Mouse (Mus musculus): Measurements from ENCODE around the gene P2ry2. TPM values are rescaled to one million over a fixed set of nuclear protein-coding genes. Genes with fewer than 3 reads are reported as not detected.

Gene P2ry2
- polyA plus RNA-seq, 1 experiment from 2014 or later = 4.5 TPM

GRCm38 (mm10) chr7:101049326-101050087 lies 36.8 kb upstream of the P2ry2 start:
- H3K4me2 ChIP-seq (ENCODE audit: low read depth, low read length) = no peak overlapping the region
- H3K27ac ChIP-seq (ENCODE audit: low read length) = peak overlapping the region; percentile 18
- peaks cover 8% of the 10 kb centered on the region for H3K4me1 ChIP-seq (replicated peaks; ENCODE audit: control insufficient read depth, insufficient read depth, low read length)
- peak; percentile 87 for ATAC-seq (ENCODE audit: low read depth)
- H3K27me3 ChIP-seq (ENCODE audit: control insufficient read depth, insufficient read depth, low read depth, low read length) = no peaks in the 10 kb centered on the region
- no peaks in the 10 kb centered on the region for H3K9me3 ChIP-seq (ENCODE audit: control insufficient read depth, low read length)
- H3K4me3 ChIP-seq (ENCODE audit: low read length) = no peak overlapping the region
- 65% methylated on average over 7 of the region's 7 CpGs for WGBS
- no peak overlapping the region for H3K9ac ChIP-seq (ENCODE audit: low read length)
- no peaks in the 10 kb centered on the region for H3K36me3 ChIP-seq (ENCODE audit: control insufficient read depth, insufficient read depth, low read length)

GRCm38 (mm10) chr7:101048247-101048646 lies 35.6 kb upstream of the P2ry2 start:
- H3K4me3 ChIP-seq (ENCODE audit: low read length) = no peak overlapping the region
- no peaks in the 10 kb centered on the region for H3K9me3 ChIP-seq (ENCODE audit: control insufficient read depth, low read length)
- no peak overlapping the region for H3K9ac ChIP-seq (ENCODE audit: low read length)
- H3K4me2 ChIP-seq (ENCODE audit: low read depth, low read length) = no peak overlapping the region
- no peak for ATAC-seq (ENCODE audit: low read depth)
- H3K27ac ChIP-seq (ENCODE audit: low read length) = no peak overlapping the region
- WGBS = 63% methylated on average over 5 of the region's 5 CpGs
- peaks cover 10% of the 10 kb centered on the region for H3K4me1 ChIP-seq (replicated peaks; ENCODE audit: control insufficient read depth, insufficient read depth, low read length)
- no peaks in the 10 kb centered on the region for H3K27me3 ChIP-seq (ENCODE audit: control insufficient read depth, insufficient read depth, low read depth, low read length)
- H3K36me3 ChIP-seq (ENCODE audit: control insufficient read depth, insufficient read depth, low read length) = no peaks in the 10 kb centered on the region

GRCm38 (mm10) chr7:101043846-101044541 lies 31.3 kb upstream of the P2ry2 start:
- Histone ChIP-seq H3K27me3 (ENCODE audit: control insufficient read depth, insufficient read depth, low read depth, low read length) (no peaks in the 10 kb centered on the region), H3K4me1 (replicated peaks; ENCODE audit: control insufficient read depth, insufficient read depth, low read length) (peaks cover 22% of the 10 kb centered on the region), H3K9me3 (ENCODE audit: control insufficient read depth, low read length) (no peaks in the 10 kb centered on the region), H3K36me3 (ENCODE audit: control insufficient read depth, insufficient read depth, low read length) (no peaks in the 10 kb centered on the region), H3K4me3 (ENCODE audit: low read length) (no peak overlapping the region), H3K27ac (ENCODE audit: low read length) (no peak overlapping the region), H3K9ac (ENCODE audit: low read length) (no peak overlapping the region), H3K4me2 (ENCODE audit: low read depth, low read length) (no peak overlapping the region)
- ATAC-seq (ENCODE audit: low read depth) = no peak
- 54% methylated on average over 8 of the region's 8 CpGs for WGBS

DNA sequence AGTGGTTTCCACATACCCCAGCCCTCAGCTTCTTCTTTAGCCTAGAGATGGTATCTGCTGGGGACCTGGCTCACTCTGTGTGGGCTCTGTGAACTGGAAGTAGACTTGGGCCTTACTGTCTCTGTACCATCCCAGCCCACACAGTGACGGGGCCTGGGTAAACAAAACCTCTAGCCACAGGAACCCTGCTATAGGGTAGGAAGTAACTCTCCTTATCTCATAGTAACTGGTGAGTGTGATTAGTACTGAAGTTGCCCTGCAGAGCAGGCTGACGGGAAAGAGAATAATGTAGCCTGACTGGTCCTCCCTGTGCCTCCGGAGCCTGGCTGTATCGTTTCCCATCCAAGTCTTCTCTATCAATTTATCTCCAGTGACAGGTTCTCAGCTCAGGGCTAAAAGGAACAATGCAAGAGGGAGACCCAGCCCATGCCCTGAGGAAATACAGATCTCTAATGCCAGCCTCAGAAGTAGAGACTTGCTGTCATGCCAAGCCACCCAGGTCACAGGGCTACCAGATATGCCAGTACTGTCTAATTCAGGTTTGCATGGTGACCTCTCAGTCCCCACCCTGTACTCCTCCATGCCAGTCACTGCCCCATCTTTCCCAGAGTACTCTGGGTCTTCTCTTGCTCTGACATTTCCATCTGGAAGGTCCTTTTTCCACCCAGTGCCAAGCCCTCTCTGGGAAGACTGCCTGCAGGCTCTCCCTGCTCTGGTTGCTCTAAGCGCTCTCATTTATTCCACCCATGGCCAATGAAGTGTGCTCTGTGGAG lies 29.5 kb upstream of the P2ry2 start:
- H3K9ac ChIP-seq (ENCODE audit: low read length) = no peak overlapping the region
- peak; percentile 69 for ATAC-seq (ENCODE audit: low read depth)

GRCm38 (mm10) chr7:101041544-101041943 lies 28.9 kb upstream of the P2ry2 start:
- no peak overlapping the region for H3K4me3 ChIP-seq (ENCODE audit: low read length)
- 39% methylated on average over 2 of the region's 2 CpGs for WGBS
- peak; percentile 39 for ATAC-seq (ENCODE audit: low read depth)
- peaks cover 22% of the 10 kb centered on the region for H3K4me1 ChIP-seq (replicated peaks; ENCODE audit: control insufficient read depth, insufficient read depth, low read length)
- no peaks in the 10 kb centered on the region for H3K27me3 ChIP-seq (ENCODE audit: control insufficient read depth, insufficient read depth, low read depth, low read length)
- H3K9me3 ChIP-seq (ENCODE audit: control insufficient read depth, low read length) = no peaks in the 10 kb centered on the region
- no peaks in the 10 kb centered on the region for H3K36me3 ChIP-seq (ENCODE audit: control insufficient read depth, insufficient read depth, low read length)
- H3K9ac ChIP-seq (ENCODE audit: low read length) = no peak overlapping the region
- H3K27ac ChIP-seq (ENCODE audit: low read length) = peak overlapping the region; percentile 78
- no peak overlapping the region for H3K4me2 ChIP-seq (ENCODE audit: low read depth, low read length)

More for the DNA sequence above, 29.5 kb upstream of the P2ry2 start:
- Histone ChIP-seq H3K9me3 (ENCODE audit: control insufficient read depth, low read length) (no peaks in the 10 kb centered on the region), H3K4me3 (ENCODE audit: low read length) (no peak overlapping the region), H3K27me3 (ENCODE audit: control insufficient read depth, insufficient read depth, low read depth, low read length) (no peaks in the 10 kb centered on the region), H3K4me2 (ENCODE audit: low read depth, low read length) (no peak overlapping the region), H3K27ac (ENCODE audit: low read length) (peak overlapping the region; percentile 78), H3K4me1 (replicated peaks; ENCODE audit: control insufficient read depth, insufficient read depth, low read length) (peaks cover 22% of the 10 kb centered on the region), H3K36me3 (ENCODE audit: control insufficient read depth, insufficient read depth, low read length) (no peaks in the 10 kb centered on the region)
- WGBS = 22% methylated on average over 5 of the region's 5 CpGs

GRCm38 (mm10) chr7:101033371-101033770 lies 20.7 kb upstream of the P2ry2 start:
- peaks cover 25% of the 10 kb centered on the region for H3K4me1 ChIP-seq (replicated peaks; ENCODE audit: control insufficient read depth, insufficient read depth, low read length)
- no peak overlapping the region for H3K4me3 ChIP-seq (ENCODE audit: low read length)
- WGBS = 82% methylated on average over 2 of the region's 2 CpGs
- H3K36me3 ChIP-seq (ENCODE audit: control insufficient read depth, insufficient read depth, low read length) = no peaks in the 10 kb centered on the region
- H3K4me2 ChIP-seq (ENCODE audit: low read depth, low read length) = no peak overlapping the region
- no peak for ATAC-seq (ENCODE audit: low read depth)
- no peaks in the 10 kb centered on the region for H3K9me3 ChIP-seq (ENCODE audit: control insufficient read depth, low read length)
- H3K9ac ChIP-seq (ENCODE audit: low read length) = no peak overlapping the region
- H3K27ac ChIP-seq (ENCODE audit: low read length) = no peak overlapping the region
- H3K27me3 ChIP-seq (ENCODE audit: control insufficient read depth, insufficient read depth, low read depth, low read length) = no peaks in the 10 kb centered on the region

DNA sequence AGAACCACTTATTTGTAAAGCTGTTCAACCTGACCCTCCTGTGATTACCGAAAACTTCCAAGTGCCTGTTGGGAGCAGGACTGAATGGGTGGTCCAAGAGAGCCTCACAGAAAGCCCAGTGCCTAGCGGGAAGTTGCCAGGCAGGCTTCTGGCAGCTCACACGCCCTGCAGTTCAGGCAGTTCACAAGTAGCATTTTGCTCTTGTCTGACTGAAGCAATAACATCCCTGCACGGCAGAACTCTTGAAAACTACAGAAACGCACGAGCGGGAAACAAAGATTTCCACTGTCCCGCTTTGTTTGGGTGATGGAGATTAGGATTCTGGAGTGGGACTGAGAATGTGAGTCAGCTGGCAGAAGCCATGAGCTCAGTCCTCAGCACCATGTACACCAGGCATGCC lies 18.6 kb upstream of the P2ry2 start:
- Histone ChIP-seq H3K9ac (ENCODE audit: low read length) (no peak overlapping the region), H3K4me2 (ENCODE audit: low read depth, low read length) (no peak overlapping the region), H3K27me3 (ENCODE audit: control insufficient read depth, insufficient read depth, low read depth, low read length) (no peaks in the 10 kb centered on the region), H3K27ac (ENCODE audit: low read length) (peak overlapping the region; percentile 67; the same call in 1 of the 2 replicates), H3K4me1 (replicated peaks; ENCODE audit: control insufficient read depth, insufficient read depth, low read length) (peaks cover 25% of the 10 kb centered on the region), H3K4me3 (ENCODE audit: low read length) (no peak overlapping the region), H3K36me3 (ENCODE audit: control insufficient read depth, insufficient read depth, low read length) (no peaks in the 10 kb centered on the region), H3K9me3 (ENCODE audit: control insufficient read depth, low read length) (no peaks in the 10 kb centered on the region)
- ATAC-seq (ENCODE audit: low read depth) = peak; percentile 79
- whole genome bisulfite sequencing = 14% methylated on average over 8 of the region's 8 CpGs

DNA sequence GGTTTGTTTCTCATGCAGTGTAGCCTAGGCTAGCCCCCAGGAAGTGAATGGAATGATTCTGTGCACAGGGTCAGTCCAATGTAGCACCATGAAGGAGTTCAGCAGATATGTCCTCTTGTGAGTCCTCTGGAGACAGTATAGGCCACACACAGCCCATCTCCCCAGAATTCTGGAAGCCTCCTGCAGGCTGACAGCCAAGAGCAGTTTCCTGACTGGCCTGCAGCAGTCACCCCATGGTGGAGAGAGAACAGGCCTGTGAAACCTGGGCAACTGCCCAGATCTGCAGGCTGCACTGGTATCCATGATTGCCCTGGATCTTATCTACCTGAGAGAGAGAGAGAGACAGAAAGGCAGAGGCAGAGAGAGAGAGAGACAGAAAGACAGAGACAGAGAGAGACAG lies 18.1 kb upstream of the P2ry2 start:
- ATAC-seq (ENCODE audit: low read depth) = peak; percentile 71
- Histone ChIP-seq H3K36me3 (ENCODE audit: control insufficient read depth, insufficient read depth, low read length) (no peaks in the 10 kb centered on the region), H3K9ac (ENCODE audit: low read length) (no peak overlapping the region), H3K4me1 (replicated peaks; ENCODE audit: control insufficient read depth, insufficient read depth, low read length) (peaks cover 25% of the 10 kb centered on the region), H3K9me3 (ENCODE audit: control insufficient read depth, low read length) (no peaks in the 10 kb centered on the region), H3K27me3 (ENCODE audit: control insufficient read depth, insufficient read depth, low read depth, low read length) (no peaks in the 10 kb centered on the region), H3K4me3 (ENCODE audit: low read length) (no peak overlapping the region), H3K4me2 (ENCODE audit: low read depth, low read length) (no peak overlapping the region), H3K27ac (ENCODE audit: low read length) (peak overlapping the region; percentile 67)

DNA sequence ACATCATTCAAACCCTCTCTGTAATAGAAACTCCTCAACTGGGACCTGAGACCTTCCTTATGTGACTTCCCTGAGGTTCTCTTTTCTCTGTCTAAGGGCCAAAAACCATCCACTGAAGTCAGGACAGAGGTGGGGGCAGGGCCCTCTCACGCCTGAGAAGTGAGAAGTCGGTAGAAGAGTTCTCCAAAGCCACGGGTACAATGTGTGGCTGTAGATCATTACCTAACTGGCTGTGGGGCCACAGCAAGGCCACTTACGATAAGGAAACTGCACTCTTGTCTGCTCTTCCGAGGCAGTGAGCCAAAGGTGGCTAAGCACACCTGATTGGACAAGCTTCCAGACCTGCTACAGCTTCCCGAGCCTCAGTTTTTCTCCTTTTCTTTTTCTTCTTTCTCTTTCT lies 16.8 kb upstream of the P2ry2 start:
- Histone ChIP-seq H3K27me3 (ENCODE audit: control insufficient read depth, insufficient read depth, low read depth, low read length) (no peaks in the 10 kb centered on the region), H3K27ac (ENCODE audit: low read length) (peak overlapping the region; percentile 59), H3K4me3 (ENCODE audit: low read length) (no peak overlapping the region), H3K36me3 (ENCODE audit: control insufficient read depth, insufficient read depth, low read length) (no peaks in the 10 kb centered on the region), H3K9me3 (ENCODE audit: control insufficient read depth, low read length) (no peaks in the 10 kb centered on the region), H3K4me1 (replicated peaks; ENCODE audit: control insufficient read depth, insufficient read depth, low read length) (peaks cover 25% of the 10 kb centered on the region), H3K4me2 (ENCODE audit: low read depth, low read length) (no peak overlapping the region), H3K9ac (ENCODE audit: low read length) (no peak overlapping the region)
- peak; percentile 70 for ATAC-seq (ENCODE audit: low read depth)
- WGBS = 38% methylated on average over 6 of the region's 6 CpGs
